Comparison of ENCODE assay signal across 8 mouse cellular contexts in genomic region chrX:95443898-95444775, GRCm38 (mm10). TPM values are rescaled to one million over a fixed set of nuclear protein-coding genes. Genes with fewer than 3 reads are reported as not detected.
DNase-seq lines count a peak whose midpoint lies in the region; ATAC-seq and TF ChIP-seq lines count a peak whose summit lies in the region.

No protein-coding gene starts in this region.

- intact Hi-C loops in left cerebral cortex, postnatal 14 days (cut with DNase I), result loop anchor here (10.0 kb wide), 1 partner anchor 211 kb away; the partner anchor contains the start of gene Zc4h2

- no peak for TF ChIP-seq CTCF in small intestine, adult 2 months (IDR thresholded peaks at IDR 0.05; ENCODE audit: extremely low read depth, insufficient read length, insufficient replicate concordance, low read depth, low read length)

- peaks cover 9% of the 10 kb centered on the region for H3K4me1 ChIP-seq in hindbrain, embryonic 16.5 days (ENCODE audit: control insufficient read depth, insufficient read depth, low read depth, low read length)
- H3K4me1 ChIP-seq in small intestine, adult 2 months (ENCODE audit: control insufficient read depth, insufficient read depth, insufficient read length, low read length), result peaks cover 4% of the 10 kb centered on the region; the same call in 1 of the 2 replicates

- peak overlapping the region; percentile 60 for H3K9ac ChIP-seq in hindbrain, embryonic 16.5 days (ENCODE audit: low read depth, low read length)

- ATAC-seq in hindbrain, embryonic 16.5 days, result peak; percentile 89
- peak; percentile 75 for ATAC-seq in megakaryocyte progenitor cell, adult 5-6 weeks (replicated peaks; ENCODE audit: poor library complexity)

- H3K27me3 ChIP-seq in hindbrain, embryonic 16.5 days (replicated peaks; ENCODE audit: control insufficient read depth, insufficient read depth, low read length), result no peaks in the 10 kb centered on the region
- H3K27me3 ChIP-seq in small intestine, adult 2 months (ENCODE audit: control insufficient read depth, insufficient read depth, low read length), result no peaks in the 10 kb centered on the region

- peak overlapping the region; percentile 71 for H3K4me2 ChIP-seq in hindbrain, embryonic 16.5 days (ENCODE audit: low read length)

- peak overlapping the region; percentile 80 for H3K27ac ChIP-seq in hindbrain, embryonic 16.5 days (ENCODE audit: low read depth, low read length)
- peak overlapping the region; percentile 81 for H3K27ac ChIP-seq in small intestine, adult 2 months (ENCODE audit: insufficient read depth, low read depth, low read length)

- H3K36me3 ChIP-seq in hindbrain, embryonic 16.5 days (ENCODE audit: control insufficient read depth, insufficient read depth, low read length), result no peaks in the 10 kb centered on the region
- H3K36me3 ChIP-seq in small intestine, adult 2 months (ENCODE audit: control insufficient read depth, insufficient read depth, low read length), result no peaks in the 10 kb centered on the region

- 0 out of 2 replicates have a peak, but pooled peaks have one; percentile 5 for TF ChIP-seq POLR2A in small intestine, adult 2 months (IDR thresholded peaks at IDR 0.05; ENCODE audit: low read depth, low read length)

- H3K4me3 ChIP-seq in hindbrain, embryonic 16.5 days (ENCODE audit: low read length), result peak overlapping the region; percentile 53
- H3K4me3 ChIP-seq in small intestine, adult 2 months (ENCODE audit: low read depth, low read length), result peak overlapping the region; percentile 98

- DNase-seq in adrenal gland, adult (ENCODE audit: inconsistent age in 2 of 2, low spot score in 1 of 2), result peak; percentile 61 to 85
- DNase-seq in adrenal gland, postnatal 4 days (ENCODE audit: low spot score in 2 of 2), result no peak
- peak; percentile 64 for DNase-seq in cerebellum, adult 9-10 months
- peak; percentile 12 to 14 for DNase-seq in frontal cortex, postnatal 25 days (ENCODE audit: low spot score in 2 of 2)
- DNase-seq in left cerebral cortex, postnatal 14 days (ENCODE audit: low spot score in 2 of 2), result peak; percentile 14

- H3K9me3 ChIP-seq in hindbrain, embryonic 16.5 days (ENCODE audit: control insufficient read depth, low read length), result no peaks in the 10 kb centered on the region

- WGBS in hindbrain, embryonic 16.5 days, result 19% methylated on average over 30 of the region's 42 CpGs
- 18% methylated on average over 42 of the region's 42 CpGs for WGBS in small intestine, adult 2 months

RNA-seq across cellular contexts. Expression of gene Amer1, which starts 0.5 kb away (rescaled TPM):
- 10 to 100 TPM; 19.4 to 19.8 TPM for total RNA-seq in adrenal gland, postnatal 4 days (2021)
- 12.4 and 13.6 TPM in 2 replicates for polyA plus RNA-seq in hindbrain, embryonic 16.5 days (2015; fragmentation: Nextera tagmentation; extraction: Ambion mirVana)
- total RNA-seq in left cerebral cortex, postnatal 14 days (2021), result 1 to 10 TPM; 7.8 to 8.7 TPM
- 4.4 and 5.4 TPM in 2 replicates for total RNA-seq in megakaryocyte progenitor cell, adult 5-6 weeks (2015)
- total RNA-seq in megakaryocyte progenitor cell, adult 5-6 weeks (2017), result 6.4 and 7.2 TPM in 2 replicates
- polyA plus RNA-seq in small intestine, adult 2 months (2012; rRNA removed), result 0.39 and 0.62 TPM in 2 replicates

Comparison
In these comparisons a context has a peak if more than half of its experiments do, and no peak if none do; other contexts are left out.
1. DNase-seq: peak in adrenal gland, adult (2 of 2), cerebellum, adult 9-10 months (single experiment), frontal cortex, postnatal 25 days (2 of 2) and left cerebral cortex, postnatal 14 days (2 of 2); none in adrenal gland, postnatal 4 days (0 of 2).